Mouse (Mus musculus): Measurements from ENCODE around the gene Zfp524. TPM values are rescaled to one million over a fixed set of nuclear protein-coding genes. Genes with fewer than 3 reads are reported as not detected.
"Not testable (repeated sequence)": the region's sequence is repeated elsewhere in the genome, so short reads cannot be mapped to it uniquely, and the experiment has no call there.

The Zfp524 gene
- polyA plus RNA-seq, 1 experiment from 2014 or later, result 12.0 TPM

- H3K27ac ChIP-seq, result peak overlapping the region; percentile 69
- H3K27me3 ChIP-seq, result peaks cover 17% of the 10 kb centered on the region
- WGBS, result 3% methylated on average over 19 of the region's 19 CpGs
- H3K9ac ChIP-seq, result peak overlapping the region; percentile 92
- H3K4me1 ChIP-seq, result peaks cover 28% of the 10 kb centered on the region
- H3K36me3 ChIP-seq, result peaks cover 36% of the 10 kb centered on the region
- peak overlapping the region; percentile 64 for H3K4me3 ChIP-seq
- ATAC-seq (ENCODE audit: insufficient number of reproducible peaks, insufficient read depth, low FRiP score, low TSS enrichment, low read depth), result peak; percentile 40
- peaks cover 29% of the 10 kb centered on the region for H3K9me3 ChIP-seq
- H3K4me2 ChIP-seq, result peak overlapping the region; percentile 81
Measured at GRCm38 (mm10) chr7:4995268-4996002, 18.8 kb upstream of the Zfp524 start.

GRCm38 (mm10) chr7:4996003-4996895 lies 18.0 kb upstream of the Zfp524 start, which contains the start of gene Zfp579:
Zfp579 (minus strand) TSS chr7:4996158.
- Histone ChIP-seq H3K4me1 (peaks cover 28% of the 10 kb centered on the region), H3K4me2 (peak within 1 kb of the TSS; percentile 81), H3K4me3 (peak within 1 kb of the TSS; percentile 64), H3K36me3 (peaks cover 32% of the 10 kb centered on the region), H3K9me3 (peaks cover 21% of the 10 kb centered on the region; the same call in 1 of the 2 replicates), H3K9ac (peak within 1 kb of the TSS; percentile 92), H3K27ac (peak within 1 kb of the TSS; percentile 69), H3K27me3 (peaks cover 17% of the 10 kb centered on the region)
- ATAC-seq (ENCODE audit: insufficient number of reproducible peaks, insufficient read depth, low FRiP score, low TSS enrichment, low read depth), result peak; percentile 82
- 6% methylated on average over 16 of the region's 26 CpGs for whole genome bisulfite sequencing

- H3K36me3 ChIP-seq, result peaks cover 25% of the 10 kb centered on the region
- peaks cover 15% of the 10 kb centered on the region; the same call in 1 of the 2 replicates for H3K9me3 ChIP-seq
- H3K4me3 ChIP-seq, result peak overlapping the region; percentile 64
- peaks cover 17% of the 10 kb centered on the region for H3K27me3 ChIP-seq
- peak overlapping the region; percentile 92; the same call in 1 of the 2 replicates for H3K9ac ChIP-seq
- peaks cover 28% of the 10 kb centered on the region for H3K4me1 ChIP-seq
- peak overlapping the region; percentile 81 for H3K4me2 ChIP-seq
- H3K27ac ChIP-seq, result peak overlapping the region; percentile 69
- no peak for ATAC-seq (ENCODE audit: insufficient number of reproducible peaks, insufficient read depth, low FRiP score, low TSS enrichment, low read depth)
- WGBS, result 49% methylated on average over 8 of the region's 8 CpGs
Measured at GRCm38 (mm10) chr7:4996934-4997333, 17.3 kb upstream of the Zfp524 start.

GRCm38 (mm10) chr7:4999876-5000275 lies 14.3 kb upstream of the Zfp524 start:
- ATAC-seq (ENCODE audit: insufficient number of reproducible peaks, insufficient read depth, low FRiP score, low TSS enrichment, low read depth), result no peak
- Histone ChIP-seq H3K4me1 (peaks cover 13% of the 10 kb centered on the region), H3K27ac (no peak overlapping the region), H3K36me3 (no peaks in the 10 kb centered on the region), H3K27me3 (no peaks in the 10 kb centered on the region; the same call in 1 of the 2 replicates), H3K9ac (no peak overlapping the region), H3K4me2 (no peak overlapping the region), H3K4me3 (no peak overlapping the region), H3K9me3 (no peaks in the 10 kb centered on the region)
- 63% methylated on average over 2 of the region's 2 CpGs for WGBS

- not testable (repeated sequence) for H3K9ac ChIP-seq, H3K9me3 ChIP-seq
- 59% methylated on average over 8 of the region's 8 CpGs for WGBS
Measured at GRCm38 (mm10) chr7:5002876-5003275, 11.3 kb upstream of the Zfp524 start.

GRCm38 (mm10) chr7:5008229-5008628 lies 6.0 kb upstream of the Zfp524 start:
- 97% methylated on average over 26 of the region's 26 CpGs for WGBS
- H3K27me3 ChIP-seq, result no peaks in the 10 kb centered on the region
- H3K36me3 ChIP-seq, result peaks cover 70% of the 10 kb centered on the region
- H3K4me3 ChIP-seq, result no peak overlapping the region
- 0 out of 2 replicates have a peak, but pooled peaks have one; percentile 26 for ATAC-seq (ENCODE audit: insufficient number of reproducible peaks, insufficient read depth, low FRiP score, low TSS enrichment, low read depth)
- no peak overlapping the region for H3K4me2 ChIP-seq
- H3K27ac ChIP-seq, result no peak overlapping the region
- peaks cover 2% of the 10 kb centered on the region; the same call in 1 of the 2 replicates for H3K4me1 ChIP-seq
- H3K9me3 ChIP-seq, result 0 out of 2 replicates have a peak, but pooled peaks cover 6% of the 10 kb centered on the region
- no peak overlapping the region for H3K9ac ChIP-seq

More at GRCm38 (mm10) chr7:5002876-5003275, 11.3 kb upstream of the Zfp524 start:
- not testable (repeated sequence) for H3K4me3 ChIP-seq; H3K4me1 ChIP-seq; H3K4me2 ChIP-seq; H3K27ac ChIP-seq; ATAC-seq (ENCODE audit: insufficient number of reproducible peaks, insufficient read depth, low FRiP score, low TSS enrichment, low read depth); H3K27me3 ChIP-seq
- H3K36me3 ChIP-seq, result peaks cover 19% of the 10 kb centered on the region

GRCm38 (mm10) chr7:5012681-5013513 lies 1.3 kb upstream of the Zfp524 start:
- peak overlapping the region; percentile 56 for H3K4me3 ChIP-seq

GRCm38 (mm10) chr7:5015118-5016001 lies 1.1 kb downstream of the Zfp524 start, which contains the start of gene Gm44973:
Gm44973 (plus strand) TSS chr7:5015496.
- Histone ChIP-seq H3K4me3 (peak within 1 kb of the TSS; percentile 56), H3K9ac (peak within 1 kb of the TSS; percentile 79), H3K9me3 (no peaks in the 10 kb centered on the region), H3K4me2 (peak within 1 kb of the TSS; percentile 64), H3K4me1 (peaks cover 17% of the 10 kb centered on the region), H3K36me3 (peaks cover 32% of the 10 kb centered on the region), H3K27me3 (no peaks in the 10 kb centered on the region), H3K27ac (peak within 1 kb of the TSS; percentile 98)
- under 1% methylated on average over 62 of the region's 76 CpGs for WGBS
- ATAC-seq (ENCODE audit: insufficient number of reproducible peaks, insufficient read depth, low FRiP score, low TSS enrichment, low read depth), result peak; percentile 74

More at GRCm38 (mm10) chr7:5012681-5013513, 1.3 kb upstream of the Zfp524 start:
- no peaks in the 10 kb centered on the region for H3K27me3 ChIP-seq
- 93% methylated on average over 27 of the region's 27 CpGs for WGBS
- H3K4me1 ChIP-seq, result peaks cover 10% of the 10 kb centered on the region
- H3K4me2 ChIP-seq, result peak overlapping the region; percentile 64
- ATAC-seq (ENCODE audit: insufficient number of reproducible peaks, insufficient read depth, low FRiP score, low TSS enrichment, low read depth), result no peak
- no peaks in the 10 kb centered on the region for H3K9me3 ChIP-seq
- peaks cover 57% of the 10 kb centered on the region for H3K36me3 ChIP-seq
- H3K9ac ChIP-seq, result no peak overlapping the region
- no peak overlapping the region for H3K27ac ChIP-seq

- H3K4me2 ChIP-seq, result peak overlapping the region; percentile 64
- peak overlapping the region; percentile 75 for H3K9ac ChIP-seq
- H3K27ac ChIP-seq, result peak overlapping the region; percentile 98
- no peaks in the 10 kb centered on the region for H3K9me3 ChIP-seq
- peaks cover 25% of the 10 kb centered on the region for H3K36me3 ChIP-seq
- no peak for ATAC-seq (ENCODE audit: insufficient number of reproducible peaks, insufficient read depth, low FRiP score, low TSS enrichment, low read depth)
- H3K4me3 ChIP-seq, result peak overlapping the region; percentile 56
- 64% methylated on average over 3 of the region's 3 CpGs for WGBS
- peaks cover 17% of the 10 kb centered on the region for H3K4me1 ChIP-seq
- no peaks in the 10 kb centered on the region for H3K27me3 ChIP-seq
Measured at GRCm38 (mm10) chr7:5016057-5016456, 1.8 kb downstream of the Zfp524 start.

- Histone ChIP-seq H3K27ac (no peak overlapping the region), H3K27me3 (no peaks in the 10 kb centered on the region), H3K9ac (no peak overlapping the region), H3K4me2 (no peak overlapping the region), H3K4me1 (peaks cover 24% of the 10 kb centered on the region), H3K9me3 (no peaks in the 10 kb centered on the region), H3K36me3 (peaks cover 21% of the 10 kb centered on the region), H3K4me3 (no peak overlapping the region)
- 98% methylated on average over 2 of the region's 2 CpGs for WGBS
- no peak for ATAC-seq (ENCODE audit: insufficient number of reproducible peaks, insufficient read depth, low FRiP score, low TSS enrichment, low read depth)
Measured at GRCm38 (mm10) chr7:5016920-5017319, 2.7 kb downstream of the Zfp524 start.

Data from embryonic facial prominence, embryonic 13.5 days (tissue).